In genomic region chr7:125555351-125555872, GRCm38 (mm10) we compare ENCODE assay signal across 11 mouse cellular contexts. TPM values are rescaled to one million over a fixed set of nuclear protein-coding genes. Genes with fewer than 3 reads are reported as not detected.
DNase-seq lines count a peak whose midpoint lies in the region; ATAC-seq and TF ChIP-seq lines count a peak whose summit lies in the region.
"Had no signal": no experiment of that assay in that cellular context is flagged by ENCODE, and none has a peak within 500 bp of the region (broad histone marks: within the 10 kb centered on the region; RNA-seq: fewer than 3 reads in every experiment).

No protein-coding gene starts in this region.

- TF ChIP-seq POLR2A in liver, adult 2 months (IDR thresholded peaks at IDR 0.05; ENCODE audit: extremely low read depth, insufficient read depth, low read length) = no peak

- WGBS in liver, adult 2 months = 36% methylated on average over 7 of the region's 7 CpGs

- H3K27me3 ChIP-seq in liver, adult 2 months (ENCODE audit: control insufficient read depth, insufficient read depth, low read length) = no peaks in the 10 kb centered on the region
- H3K27me3 ChIP-seq: lung, embryonic 15.5 days had no signal

- H3K36me3 ChIP-seq in liver, adult 2 months (ENCODE audit: control insufficient read depth, insufficient read depth, low read length) = no peaks in the 10 kb centered on the region
- H3K36me3 ChIP-seq: heart, embryonic 13.5 days; lung, embryonic 15.5 days had no signal

- ATAC-seq in activated CD4-positive, CD25-positive, alpha-beta regulatory T cell, adult 4 months = peak; percentile 7

- H3K9ac ChIP-seq in liver, adult 2 months (ENCODE audit: low read depth, low read length) = no peak overlapping the region
- H3K9ac ChIP-seq: heart, embryonic 13.5 days; lung, embryonic 15.5 days had no signal

- peak overlapping the region; percentile 23 for H3K27ac ChIP-seq in liver, adult 2 months (replicated peaks; ENCODE audit: insufficient read depth, low read depth, low read length)
- H3K27ac ChIP-seq in left cerebral cortex, adult 2 months = no peak overlapping the region
- H3K27ac ChIP-seq: heart, embryonic 13.5 days; lung, embryonic 15.5 days had no signal

- H3K4me3 ChIP-seq in liver, adult 2 months (ENCODE audit: insufficient read depth, low read depth, low read length) = no peak overlapping the region
- H3K4me3 ChIP-seq in left cerebral cortex, adult 2 months = no peak overlapping the region
- H3K4me3 ChIP-seq: heart, embryonic 13.5 days; lung, embryonic 15.5 days had no signal

- TF ChIP-seq CTCF in liver, adult 2 months (IDR thresholded peaks at IDR 0.05; ENCODE audit: low read depth, low read length) = no peak
- TF ChIP-seq CTCF in left cerebral cortex, adult 2 months (IDR thresholded peaks at IDR 0.05) = no peak

- H3K4me1 ChIP-seq in liver, adult 2 months (ENCODE audit: control insufficient read depth, insufficient read depth, low read length) = peaks cover 60% of the 10 kb centered on the region

- H3K79me2 ChIP-seq in liver, adult 2 months (ENCODE audit: control insufficient read depth, insufficient read depth, low read length) = peaks cover 73% of the 10 kb centered on the region; the same call in 1 of the 2 replicates

- DNase-seq in kidney, postnatal 10 days = peak; percentile 8
- DNase-seq in kidney, postnatal 4 days = no peak
- DNase-seq in liver, adult 2 months (ENCODE audit: extremely low read depth, low read depth, low spot score) = peak; percentile 32
- peak; percentile 67 to 74 for DNase-seq in monocyte, adult 2 months (ENCODE audit: low read depth in 1 of 2, low spot score in 2 of 2)
- DNase-seq in frontal cortex, postnatal 36 days (ENCODE audit: low spot score in 2 of 2) = no peak
- DNase-seq in right cerebral cortex, postnatal 14 days = no peak
- no peak for DNase-seq in left cerebral cortex, adult 2 months (ENCODE audit: extremely low spot score in 1 of 2, low spot score in 2 of 2)
- DNase-seq: cerebellum, adult 18-20 months had no signal

- intact Hi-C loops in left cerebral cortex, adult 2 months (cut with DNase I) = no loop called here

RNA-seq across cellular contexts. Expression of gene Il4ra, which starts 3.5 kb away (rescaled TPM):
- 10 to 100 TPM; 67.8 to 77.8 TPM for polyA plus RNA-seq in activated CD4-positive, CD25-positive, alpha-beta regulatory T cell, adult 4 months (2017; shearing (Covaris generic))
- total RNA-seq in liver, adult 2 months (2014; rRNA removed) = 11.3 and 16.6 TPM in 2 replicates
- polyA plus RNA-seq in liver, adult 2 months (2012; rRNA removed) = 18.7 and 24.0 TPM in 2 replicates
- total RNA-seq in left cerebral cortex, adult 2 months (2021) = 1 to 10 TPM; 7.3 to 9.6 TPM

RNA-seq across cellular contexts. Expression of gene Il21r, which starts 47.8 kb away (rescaled TPM):
- 10 to 100 TPM; 53.6 to 63.4 TPM for polyA plus RNA-seq in activated CD4-positive, CD25-positive, alpha-beta regulatory T cell, adult 4 months (2017; shearing (Covaris generic))
- 0.09 and 0.67 TPM in 2 replicates for total RNA-seq in liver, adult 2 months (2014; rRNA removed)
- polyA plus RNA-seq in liver, adult 2 months (2012; rRNA removed) = 0.62 and 1.2 TPM in 2 replicates
- total RNA-seq in left cerebral cortex, adult 2 months (2021) = 1 to 10 TPM; 1.2 to 1.4 TPM

Comparison
In these comparisons a context has a peak if more than half of its experiments do, and no peak if none do; other contexts are left out.
1. DNase-seq: peak in kidney, postnatal 10 days (single experiment), liver, adult 2 months (single experiment) and monocyte, adult 2 months (2 of 2); none in kidney, postnatal 4 days (0 of 2), frontal cortex, postnatal 36 days (0 of 2), right cerebral cortex, postnatal 14 days (single experiment) and left cerebral cortex, adult 2 months (0 of 2).